Mouse (Mus musculus) urinary bladder, postnatal 14 days (tissue): ENCODE measurements at regions not wholly inside any gene's neighbourhood (a gene's known extent, or its start where the extent isn't known, plus 50 kb on each side); places are given as distances from the start of the nearest gene placed in this dataset.

Source experiments
- DNase-seq: peaks from one replicate; pipeline ENCODE4 v3.0.0; 2021; ENCODE audit warnings: low spot score

GRCm38 (mm10) chrX:12219474-12219873 is 59.3 kb upstream of the Bcor start:
- DNase-seq = no peak

- no peak for DNase-seq
Measured at GRCm38 (mm10) chrX:12224314-12224713, 64.2 kb upstream of the Bcor start.

GRCm38 (mm10) chrX:12225116-12225891 is 65.1 kb upstream of the Bcor start:
- no peak for DNase-seq

GRCm38 (mm10) chrX:12225892-12226206 is 65.7 kb upstream of the Bcor start:
- no peak for DNase-seq

GRCm38 (mm10) chrX:12240505-12241011 is 80.4 kb upstream of the Bcor start:
- DNase-seq = peak; percentile 20

- DNase-seq = no peak
Measured at GRCm38 (mm10) chrX:12241751-12242150, 81.6 kb upstream of the Bcor start.

- DNase-seq = no peak
Measured at GRCm38 (mm10) chrX:12249071-12249470, 88.9 kb upstream of the Bcor start.

- DNase-seq = no peak
Measured at GRCm38 (mm10) chrX:12249911-12250310, 89.8 kb upstream of the Bcor start.

GRCm38 (mm10) chrX:12251853-12252679 is 91.9 kb upstream of the Bcor start:
- peak; percentile 63 for DNase-seq

GRCm38 (mm10) chrX:12252680-12253021 is 92.5 kb upstream of the Bcor start:
- DNase-seq = no peak

GRCm38 (mm10) chrX:12256758-12257157 is 96.6 kb upstream of the Bcor start:
- no peak for DNase-seq

- DNase-seq = no peak
Measured at GRCm38 (mm10) chrX:12263834-12264233, 103.7 kb upstream of the Bcor start.

- DNase-seq = no peak
Measured at GRCm38 (mm10) chrX:12284741-12285140, 124.6 kb upstream of the Bcor start.

GRCm38 (mm10) chrX:12285141-12285540 is 125.0 kb upstream of the Bcor start:
- DNase-seq = no peak

- no peak for DNase-seq
Measured at GRCm38 (mm10) chrX:12285976-12286909, 126.1 kb upstream of the Bcor start.

- no peak for DNase-seq
Measured at GRCm38 (mm10) chrX:12286910-12287522, 126.9 kb upstream of the Bcor start.

GRCm38 (mm10) chrX:12287656-12288561 is 127.8 kb upstream of the Bcor start:
- no peak for DNase-seq

GRCm38 (mm10) chrX:12288562-12289117 is 128.5 kb upstream of the Bcor start:
- DNase-seq = no peak

GRCm38 (mm10) chrX:12293146-12293545 is 133.0 kb upstream of the Bcor start:
- DNase-seq = no peak

- no peak for DNase-seq
Measured at GRCm38 (mm10) chrX:12294452-12294851, 134.3 kb upstream of the Bcor start.
